Mouse (Mus musculus): ENCODE measurements around the gene Itm2c. TPM values are rescaled to one million over a fixed set of nuclear protein-coding genes. Genes with fewer than 3 reads are reported as not detected.

The Itm2c gene
- polyA plus RNA-seq (2014; fragmentation: Illumina TruSeq; extraction: RNeasy Lipid Tissue Mini Kit (QIAGEN cat#74804)), result 5.5 TPM

DNA sequence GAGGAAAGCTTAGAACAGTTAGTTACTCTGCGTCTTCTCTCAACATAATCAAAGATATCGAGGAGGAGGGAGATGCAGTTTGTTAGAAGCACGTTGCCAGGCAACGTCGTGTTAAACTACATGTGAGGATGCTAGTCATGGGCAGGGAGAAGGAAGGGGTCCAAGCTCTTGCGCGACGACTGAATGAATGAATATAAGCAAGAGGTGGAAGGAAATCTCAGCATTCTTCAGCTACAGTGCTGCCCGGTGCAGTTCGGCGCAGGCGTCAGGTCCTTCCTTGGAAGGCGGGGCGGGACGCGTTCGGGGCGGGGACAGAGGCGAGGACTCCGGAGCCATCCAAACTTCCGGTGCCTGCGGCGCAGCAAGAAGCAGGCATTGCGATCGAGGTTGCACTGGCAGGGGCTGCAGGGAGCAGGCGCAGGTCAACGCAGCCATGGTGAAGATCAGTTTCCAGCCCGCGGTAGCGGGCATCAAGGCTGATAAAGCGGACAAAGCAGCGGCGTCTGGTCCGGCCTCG lies at the start of gene Itm2c:
Itm2c (plus strand) TSS at position 51 of the 517 bp plus-strand sequence.

DNA sequence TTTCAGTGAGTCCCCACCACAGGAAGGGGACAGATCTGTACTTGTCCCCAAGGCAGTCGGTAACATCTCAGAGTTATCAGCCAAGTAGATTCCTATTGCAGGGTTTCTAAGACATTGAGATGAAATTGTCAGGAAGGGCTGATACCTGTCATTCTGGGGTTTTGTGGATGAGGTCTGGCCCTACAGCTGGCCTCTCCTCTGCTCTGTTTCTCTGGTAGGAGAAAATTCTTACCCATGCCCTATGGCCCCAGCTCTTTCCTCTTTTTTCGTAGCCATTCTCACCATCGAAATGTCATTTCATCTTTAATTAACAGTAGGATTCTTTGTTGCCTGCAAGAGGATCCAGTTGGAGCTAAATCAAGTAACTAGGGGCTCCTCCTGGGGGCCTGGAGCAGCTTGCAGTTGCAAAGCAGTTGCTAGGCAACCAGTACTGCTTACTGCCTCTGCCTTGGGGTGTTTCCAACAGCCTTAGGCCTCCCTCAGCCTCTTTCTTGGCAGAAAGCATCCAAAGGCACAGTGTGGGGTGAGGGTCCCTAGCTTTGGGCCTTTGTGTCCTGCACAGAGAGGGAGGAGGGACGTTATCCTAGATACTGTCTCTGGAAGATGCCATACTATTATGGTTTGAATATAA lies 34.1 kb downstream of the Itm2c start, which contains the start of gene 4933407L21Rik:
4933407L21Rik (plus strand) TSS at position 427 of the 631 bp plus-strand sequence.

Other genes starting within 250 kb of the Itm2c start
- 54.3 TPM for gene Sp100, start 244.3 kb upstream of the Itm2c start, polyA plus RNA-seq (2014; fragmentation: Illumina TruSeq; extraction: RNeasy Lipid Tissue Mini Kit (QIAGEN cat#74804))
- 1.6 TPM for gene A630001G21Rik, start 115.6 kb upstream of the Itm2c start, polyA plus RNA-seq (2014; fragmentation: Illumina TruSeq; extraction: RNeasy Lipid Tissue Mini Kit (QIAGEN cat#74804))
- gene Cab39, start 100.8 kb upstream of the Itm2c start, polyA plus RNA-seq (2014; fragmentation: Illumina TruSeq; extraction: RNeasy Lipid Tissue Mini Kit (QIAGEN cat#74804)), result 214 TPM
- not detected for gene 4933407L21Rik, start 34.2 kb downstream of the Itm2c start, polyA plus RNA-seq (2014; fragmentation: Illumina TruSeq; extraction: RNeasy Lipid Tissue Mini Kit (QIAGEN cat#74804))
- 0.31 TPM for gene Gpr55, start 66.7 kb downstream of the Itm2c start, polyA plus RNA-seq (2014; fragmentation: Illumina TruSeq; extraction: RNeasy Lipid Tissue Mini Kit (QIAGEN cat#74804))
- not detected for gene Spata3, start 122.5 kb downstream of the Itm2c start, polyA plus RNA-seq (2014; fragmentation: Illumina TruSeq; extraction: RNeasy Lipid Tissue Mini Kit (QIAGEN cat#74804))
- 0.51 TPM for gene 2810459M11Rik, start 151.6 kb downstream of the Itm2c start, polyA plus RNA-seq (2014; fragmentation: Illumina TruSeq; extraction: RNeasy Lipid Tissue Mini Kit (QIAGEN cat#74804))
- 237 TPM for gene Psmd1, start 170.1 kb downstream of the Itm2c start, polyA plus RNA-seq (2014; fragmentation: Illumina TruSeq; extraction: RNeasy Lipid Tissue Mini Kit (QIAGEN cat#74804))
- 1.1 TPM for gene Htr2b, start 217.7 kb downstream of the Itm2c start, polyA plus RNA-seq (2014; fragmentation: Illumina TruSeq; extraction: RNeasy Lipid Tissue Mini Kit (QIAGEN cat#74804))
- not detected for gene Gm21972, start 239.4 kb downstream of the Itm2c start, polyA plus RNA-seq (2014; fragmentation: Illumina TruSeq; extraction: RNeasy Lipid Tissue Mini Kit (QIAGEN cat#74804))

Measured in ovary, adult 10 weeks (tissue).